Mouse (Mus musculus) thymus, postnatal 25 days (tissue): ENCODE results near the gene Trdmt1.

Source experiments
- DNase-seq: peaks from one replicate; pipeline ENCODE4 v3.0.0; 2022

Gene Trdmt1

GRCm38 (mm10) chr2:13556239-13556638 is 11.8 kb upstream of the Trdmt1 start:
- no peak for DNase-seq

GRCm38 (mm10) chr2:13553966-13554365 is 9.5 kb upstream of the Trdmt1 start:
- DNase-seq: no peak

GRCm38 (mm10) chr2:13548749-13549148 is 4.3 kb upstream of the Trdmt1 start:
- DNase-seq: no peak

- DNase-seq: no peak
These were observed 846 bp downstream of the Trdmt1 start for GRCm38 (mm10) chr2:13543519-13544124.

- no peak for DNase-seq
These were observed 4.6 kb downstream of the Trdmt1 start for GRCm38 (mm10) chr2:13539860-13540259.

GRCm38 (mm10) chr2:13538704-13539377 is 5.6 kb downstream of the Trdmt1 start:
- DNase-seq: no peak

- no peak for DNase-seq
These were observed 6.2 kb downstream of the Trdmt1 start for GRCm38 (mm10) chr2:13538258-13538657.

- DNase-seq: peak; percentile 63
These were observed 6.7 kb downstream of the Trdmt1 start for GRCm38 (mm10) chr2:13537733-13538132.

GRCm38 (mm10) chr2:13536747-13537146 is 7.7 kb downstream of the Trdmt1 start:
- DNase-seq: no peak

- DNase-seq: no peak
These were observed 13.8 kb downstream of the Trdmt1 start for GRCm38 (mm10) chr2:13530639-13531038.

GRCm38 (mm10) chr2:13529253-13529933 is 15.1 kb downstream of the Trdmt1 start:
- no peak for DNase-seq

GRCm38 (mm10) chr2:13527531-13527930 is 16.9 kb downstream of the Trdmt1 start:
- no peak for DNase-seq

GRCm38 (mm10) chr2:13527125-13527524 is 17.3 kb downstream of the Trdmt1 start:
- no peak for DNase-seq

- no peak for DNase-seq
These were observed 18.3 kb downstream of the Trdmt1 start for GRCm38 (mm10) chr2:13526205-13526604.

GRCm38 (mm10) chr2:13523540-13524456 is 20.7 kb downstream of the Trdmt1 start:
- no peak for DNase-seq

- DNase-seq: no peak
These were observed 22.4 kb downstream of the Trdmt1 start for GRCm38 (mm10) chr2:13522106-13522505.

GRCm38 (mm10) chr2:13514949-13515348 is 29.5 kb downstream of the Trdmt1 start:
- DNase-seq: no peak

GRCm38 (mm10) chr2:13502717-13503116 is 41.8 kb downstream of the Trdmt1 start:
- DNase-seq: no peak

GRCm38 (mm10) chr2:13501553-13501952 is 42.9 kb downstream of the Trdmt1 start:
- DNase-seq: no peak

- DNase-seq: no peak
These were observed 44.0 kb downstream of the Trdmt1 start for GRCm38 (mm10) chr2:13500298-13500999.

- DNase-seq: no peak
These were observed 45.3 kb downstream of the Trdmt1 start for GRCm38 (mm10) chr2:13499196-13499595.

- DNase-seq: no peak
These were observed 48.4 kb downstream of the Trdmt1 start for GRCm38 (mm10) chr2:13496087-13496486.
